Mouse (Mus musculus) erythroblast, adult 5-6 weeks (primary cell): Measurements from ENCODE around the gene Twsg1. TPM values are rescaled to one million over a fixed set of nuclear protein-coding genes. Genes with fewer than 3 reads are reported as not detected.
"Not testable (repeated sequence)": the region's sequence is repeated elsewhere in the genome, so short reads cannot be mapped to it uniquely, and the experiment has no call there.

Source experiments
- ATAC-seq: replicated peaks from 2 replicates; pipeline ENCODE4 v1.8.0; 2016; ENCODE audit warnings: moderate number of reproducible peaks, mild to moderate bottlenecking, moderate TSS enrichment, inconsistent platforms; ENCODE audit not compliant: poor library complexity, low FRiP score, severe bottlenecking
- total RNA-seq, 2 experiments: library from RNA; stranded (forward) in 1 of 2; stranded (reverse) in 1 of 2; fragments of 150-400 nt in 1 of 2; fragments of 200-764, 138-1000 nt in 1 of 2; gene quantifications; 2 replicates each; pipeline versions ENCODE4 v1.2.3 to v1.2.4; 2015 to 2017; ENCODE audit warnings: low replicate concordance in 2 of 2

The Twsg1 gene
- total RNA-seq (2015; ENCODE audit: low replicate concordance) (4.0 and 8.3 TPM in 2 replicates), total RNA-seq (2017; ENCODE audit: low replicate concordance) (4.3 and 6.4 TPM in 2 replicates)

- peak; percentile 95 for ATAC-seq
These were observed at the start of gene Twsg1 for GRCm38 (mm10) chr17:65950622-65951404. Gene Twsg1, minus strand, starts transcription at chr17:65951226.

- no peak for ATAC-seq
These were observed 37.3 kb upstream of the Twsg1 start for GRCm38 (mm10) chr17:65988151-65988820.

DNA sequence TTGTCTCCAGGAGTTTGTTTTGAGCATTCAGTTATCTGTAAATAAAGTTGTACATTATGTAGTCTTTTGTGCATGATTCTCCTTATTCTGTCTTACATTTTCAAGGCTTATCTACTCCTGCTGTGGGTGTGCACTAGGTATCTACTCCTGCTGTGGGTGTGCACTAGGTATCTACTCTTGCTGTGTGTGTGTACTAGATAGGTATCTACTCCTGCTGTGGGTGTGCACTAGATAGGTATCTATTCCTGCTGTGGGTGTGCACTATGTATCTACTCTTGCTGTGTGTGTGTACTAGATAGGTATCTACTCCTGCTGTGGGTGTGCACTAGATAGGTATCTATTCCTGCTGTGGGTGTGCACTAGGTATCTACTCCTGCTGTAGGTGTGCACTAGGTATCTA is 25.7 kb upstream of the Twsg1 start:
- not testable (repeated sequence) for ATAC-seq

DNA sequence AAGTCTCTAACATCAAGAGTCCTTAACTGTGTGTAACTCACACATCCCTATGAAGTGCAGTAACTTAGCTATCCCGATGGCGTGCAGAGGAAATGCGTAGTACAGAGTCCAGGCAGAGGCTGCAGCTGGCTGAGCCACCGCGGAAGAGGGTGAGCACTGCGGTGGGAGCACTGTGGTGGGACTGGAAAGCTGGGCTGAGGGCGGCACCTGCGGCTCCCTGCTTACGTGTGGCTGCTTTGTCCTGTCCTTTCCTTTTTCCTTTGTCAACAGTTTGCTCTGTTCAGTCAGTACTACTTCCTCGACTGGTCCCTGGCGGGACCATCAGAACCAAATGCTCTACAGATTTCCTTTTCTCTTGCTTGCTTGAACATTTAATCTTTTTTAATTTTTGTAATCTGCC is 16.7 kb upstream of the Twsg1 start:
- no peak for ATAC-seq

GRCm38 (mm10) chr17:65962263-65962662 is 11.2 kb upstream of the Twsg1 start:
- ATAC-seq: no peak

GRCm38 (mm10) chr17:65961606-65962136 is 10.6 kb upstream of the Twsg1 start:
- ATAC-seq: 0 out of 2 replicates have a peak, but pooled peaks have one; percentile 28

DNA sequence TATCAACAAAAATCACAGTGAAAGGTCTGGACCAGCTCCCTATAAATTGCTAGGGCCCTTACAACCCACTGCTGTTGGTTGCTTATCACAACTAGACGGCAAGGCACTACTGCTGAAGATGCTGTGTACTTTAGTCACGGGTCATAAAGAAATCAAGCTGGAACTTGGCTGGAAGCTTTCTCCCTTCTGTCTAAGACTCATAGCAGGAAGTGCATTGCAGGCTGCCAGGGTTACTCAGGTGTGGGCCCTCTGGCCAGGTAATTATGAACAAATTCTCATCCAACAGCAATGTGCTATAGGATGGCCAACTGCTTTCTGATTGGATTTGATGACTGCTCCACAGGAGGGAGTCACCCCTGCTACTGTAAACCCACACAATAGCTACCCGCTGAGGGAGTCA is 8.0 kb upstream of the Twsg1 start:
- ATAC-seq: no peak

- no peak for ATAC-seq
These were observed 7.3 kb upstream of the Twsg1 start for GRCm38 (mm10) chr17:65958366-65958765.

DNA sequence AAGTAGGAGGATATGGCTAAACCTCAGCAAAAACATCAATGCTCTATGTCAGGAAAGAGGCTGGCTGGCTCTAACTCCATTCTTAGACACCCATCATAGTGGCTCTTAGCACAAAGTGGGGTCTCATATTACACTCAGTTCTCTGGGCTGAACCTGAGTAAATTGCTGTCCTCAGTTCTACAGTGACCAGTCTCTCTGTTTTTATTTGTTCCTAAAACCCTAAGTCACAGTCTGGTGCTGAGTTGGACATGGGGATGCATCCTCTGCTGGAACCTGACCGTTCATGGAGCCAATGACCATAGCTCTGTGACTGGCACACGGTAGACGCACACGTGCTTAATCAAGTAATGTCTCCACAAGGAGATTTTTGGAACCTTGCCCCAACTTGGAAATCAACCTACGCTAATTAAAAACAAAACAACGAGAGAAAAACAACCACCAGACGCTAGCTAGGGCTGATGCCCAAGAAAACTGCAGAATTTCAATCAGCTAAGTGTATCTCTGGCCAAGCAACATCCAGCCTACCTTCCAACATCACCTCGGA is 6.8 kb upstream of the Twsg1 start:
- no peak for ATAC-seq

DNA sequence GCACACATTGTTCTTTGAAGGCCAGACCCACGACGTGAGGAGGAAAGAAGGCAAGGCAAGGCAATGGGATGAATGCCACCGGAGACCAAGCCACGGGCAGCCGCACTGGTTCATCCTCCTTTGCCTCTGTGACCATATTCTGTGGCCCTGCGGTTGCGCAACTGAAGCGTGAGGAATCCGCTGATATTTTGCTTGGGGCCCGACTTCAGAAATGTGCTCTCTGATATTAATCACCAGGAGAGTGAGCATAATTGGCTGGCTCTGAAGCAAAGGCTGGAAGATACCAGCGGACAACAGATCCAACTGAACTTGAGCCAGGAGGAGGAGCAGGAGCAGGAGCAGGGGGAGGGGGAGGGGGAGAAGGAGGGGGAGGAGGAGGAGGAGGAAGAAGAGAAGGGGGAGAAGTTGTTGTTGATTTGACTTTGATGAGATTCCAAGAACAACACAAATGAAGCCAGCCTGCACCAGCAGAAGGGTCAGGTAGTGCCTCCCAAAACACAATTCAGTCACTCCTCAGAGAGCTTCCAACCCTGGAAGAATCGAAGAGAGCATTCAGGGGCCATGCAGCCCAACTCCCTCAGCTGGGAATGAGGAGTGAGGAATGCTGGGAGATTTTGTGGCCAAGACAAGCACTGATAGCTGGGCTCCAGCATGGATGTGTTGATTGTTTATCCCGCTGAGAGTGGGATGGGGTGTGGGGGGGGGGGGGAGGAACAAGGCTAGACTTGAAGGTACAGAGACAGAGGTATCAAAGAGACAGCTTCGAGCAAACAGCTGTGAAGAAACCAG is 6.2 kb upstream of the Twsg1 start:
- no peak for ATAC-seq

GRCm38 (mm10) chr17:65956140-65956539 is 5.1 kb upstream of the Twsg1 start:
- ATAC-seq: no peak

- ATAC-seq: no peak
These were observed 2.9 kb upstream of the Twsg1 start for GRCm38 (mm10) chr17:65953959-65954358.

GRCm38 (mm10) chr17:65952083-65952482 is 1.1 kb upstream of the Twsg1 start:
- no peak for ATAC-seq

DNA sequence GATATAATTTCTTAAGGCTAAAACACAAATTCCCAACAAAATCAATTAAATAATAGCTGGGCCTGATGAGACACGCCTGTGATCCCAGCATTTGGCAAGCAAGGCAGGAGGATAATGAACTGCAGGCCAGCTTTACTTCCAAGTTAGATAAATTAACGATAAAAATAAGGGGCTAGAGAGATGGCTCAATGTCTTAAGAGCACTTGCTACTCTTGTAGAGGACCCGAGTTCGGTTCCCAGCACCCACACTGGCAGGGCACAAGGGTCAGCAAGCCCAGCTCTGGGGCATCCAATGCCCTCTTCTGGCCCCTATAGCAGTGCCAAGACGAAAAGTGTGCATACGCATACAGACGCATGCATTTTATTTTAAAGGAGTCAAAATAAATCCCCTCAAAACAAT is 843 bp downstream of the Twsg1 start:
- no peak for ATAC-seq

- ATAC-seq: no peak
These were observed 3.7 kb downstream of the Twsg1 start for GRCm38 (mm10) chr17:65947307-65947706.

GRCm38 (mm10) chr17:65945420-65945819 is 5.6 kb downstream of the Twsg1 start:
- no peak for ATAC-seq

GRCm38 (mm10) chr17:65942394-65942793 is 8.6 kb downstream of the Twsg1 start:
- no peak for ATAC-seq

- no peak for ATAC-seq
These were observed 9.8 kb downstream of the Twsg1 start for GRCm38 (mm10) chr17:65941275-65941674.

DNA sequence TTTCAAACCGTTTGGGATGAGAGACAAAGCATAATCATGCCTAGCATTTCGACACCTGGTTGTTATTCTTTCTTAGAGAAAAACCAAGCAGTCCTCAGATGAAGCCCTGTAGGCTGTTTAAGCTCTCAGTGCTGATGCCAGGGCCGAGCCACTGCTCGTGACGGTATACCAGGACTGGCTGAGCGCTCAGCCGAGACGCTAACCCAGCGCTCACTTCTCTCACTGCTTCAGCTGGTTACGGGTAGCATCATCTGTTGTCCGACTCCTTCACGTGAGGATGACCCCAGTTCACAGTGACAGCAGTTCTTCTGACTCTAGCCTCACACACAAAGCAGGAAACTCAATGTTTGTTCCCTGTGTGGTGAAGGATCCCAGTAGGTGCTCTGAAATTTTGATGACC is 10.8 kb downstream of the Twsg1 start:
- ATAC-seq: no peak
